Mouse (Mus musculus) kidney, embryonic 16.5 days (tissue): ENCODE data around the gene Thtpa. TPM values are rescaled to one million over a fixed set of nuclear protein-coding genes. Genes with fewer than 3 reads are reported as not detected.

ENCODE experiments used
- ATAC-seq: fragments of 200-750 bp; cut with Nextera tagmentation; 2 replicates; pipeline ENCODE4 v1.8.0; 2017; ENCODE audit warnings: moderate TSS enrichment; ENCODE audit not compliant: low FRiP score, low TSS enrichment
- H3K27ac ChIP-seq: fragments of 300-500 bp; sonication (generic); 2 replicates; pipeline ENCODE4 v1.5.1; 2014; ENCODE audit warnings: low read length
- H3K27me3 ChIP-seq: fragments of 300-500 bp; sonication (generic); 2 replicates; pipeline ENCODE4 v1.6.1; 2014; ENCODE audit warnings: low read length, control low read depth, mixed read lengths; ENCODE audit not compliant: insufficient read depth
- H3K36me3 ChIP-seq: fragments of 300-500 bp; sonication (generic); 2 replicates; pipeline ENCODE4 v1.6.1; 2014; ENCODE audit warnings: low read length, control low read depth, mixed read lengths; ENCODE audit not compliant: insufficient read depth
- H3K4me1 ChIP-seq: fragments of 300-500 bp; sonication (generic); 2 replicates; pipeline ENCODE4 v1.6.1; 2014; ENCODE audit warnings: low read length, control low read depth, mixed read lengths; ENCODE audit not compliant: insufficient read depth
- H3K4me2 ChIP-seq: fragments of 300-500 bp; sonication (generic); replicated peaks from 2 replicates; pipeline ENCODE4 v1.6.1; 2014; ENCODE audit warnings: low read depth, low read length
- H3K4me3 ChIP-seq: fragments of 300-500 bp; sonication (generic); 2 replicates; pipeline ENCODE4 v1.5.1; 2014; ENCODE audit warnings: mild to moderate bottlenecking, low read length
- H3K9ac ChIP-seq: fragments of 300-500 bp; sonication (generic); replicated peaks from 2 replicates; pipeline ENCODE4 v1.6.1; 2014; ENCODE audit warnings: low read length
- H3K9me3 ChIP-seq: fragments of 300-500 bp; sonication (generic); 2 replicates; pipeline ENCODE4 v1.6.1; 2016; ENCODE audit warnings: low read length, control low read depth
- WGBS: fragments of 180-500 bp; shearing (Covaris S2); extraction: QIAGEN DNeasy Blood & Tissue Kit; methylation state at CpG from one replicate; pipeline ENCODE4 v1.1.7; 2014; 5-methylcytosine and 5-hydroxymethylcytosine counted together
- polyA plus RNA-seq: library from polyadenylated mRNA; unstranded; fragments of >200 nt; fragmentation: Nextera tagmentation; extraction: Ambion mirVana; gene quantifications from 2 replicates; pipeline ENCODE4 v1.2.1, GENCODE M21; 2015

The Thtpa gene
- polyA plus RNA-seq, 1 experiment from 2014 or later: 28.9 TPM

- Histone ChIP-seq H3K27ac (peak overlapping the region; percentile 46; the same call in 1 of the 2 replicates), H3K36me3 (no peaks in the 10 kb centered on the region), H3K4me1 (peaks cover 17% of the 10 kb centered on the region), H3K9me3 (no peaks in the 10 kb centered on the region), H3K27me3 (no peaks in the 10 kb centered on the region), H3K4me3 (no peak overlapping the region), H3K4me2 (no peak overlapping the region), H3K9ac (no peak overlapping the region)
- no peak for ATAC-seq
- 56% methylated on average over 13 of the region's 13 CpGs for WGBS
These were observed 5.2 kb upstream of the Thtpa start for GRCm38 (mm10) chr14:55089199-55089947.

GRCm38 (mm10) chr14:55091209-55091865 is 3.2 kb upstream of the Thtpa start:
- 3% methylated on average over 34 of the region's 34 CpGs for WGBS
- no peak for ATAC-seq
- H3K4me1 ChIP-seq: peaks cover 18% of the 10 kb centered on the region

GRCm38 (mm10) chr14:55092011-55092577 is 2.5 kb upstream of the Thtpa start, which contains the start of gene Zfhx2:
Gene Zfhx2 (minus strand): TSS chr14:55092324.
- Histone ChIP-seq H3K27me3 (no peaks in the 10 kb centered on the region), H3K9ac (peak within 1 kb of the TSS; percentile 72), H3K27ac (peak within 1 kb of the TSS; percentile 79), H3K4me3 (peak within 1 kb of the TSS; percentile 63), H3K9me3 (no peaks in the 10 kb centered on the region), H3K4me1 (peaks cover 25% of the 10 kb centered on the region), H3K4me2 (peak within 1 kb of the TSS; percentile 75), H3K36me3 (no peaks in the 10 kb centered on the region)
- WGBS: under 1% methylated on average over 34 of the region's 34 CpGs
- peak; percentile 89 for ATAC-seq

More at GRCm38 (mm10) chr14:55091209-55091865, 3.2 kb upstream of the Thtpa start:
- Histone ChIP-seq H3K4me2 (peak overlapping the region; percentile 75), H3K27ac (peak overlapping the region; percentile 79), H3K27me3 (no peaks in the 10 kb centered on the region), H3K9me3 (no peaks in the 10 kb centered on the region), H3K4me3 (peak overlapping the region; percentile 63), H3K36me3 (no peaks in the 10 kb centered on the region), H3K9ac (peak overlapping the region; percentile 72)

- Histone ChIP-seq H3K4me3 (no peak overlapping the region), H3K4me2 (peak overlapping the region; percentile 65), H3K9me3 (no peaks in the 10 kb centered on the region), H3K9ac (no peak overlapping the region), H3K4me1 (peaks cover 28% of the 10 kb centered on the region), H3K36me3 (peaks cover 3% of the 10 kb centered on the region; the same call in 1 of the 2 replicates), H3K27ac (no peak overlapping the region), H3K27me3 (no peaks in the 10 kb centered on the region)
- 45% methylated on average over 6 of the region's 6 CpGs for WGBS
- ATAC-seq: no peak
These were observed 657 bp upstream of the Thtpa start for GRCm38 (mm10) chr14:55093927-55094326.

GRCm38 (mm10) chr14:55095263-55095662 is 679 bp downstream of the Thtpa start:
- ATAC-seq: no peak
- Histone ChIP-seq H3K4me2 (peak overlapping the region; percentile 65), H3K4me3 (peak overlapping the region; percentile 63), H3K9me3 (no peaks in the 10 kb centered on the region), H3K27me3 (no peaks in the 10 kb centered on the region), H3K4me1 (peaks cover 28% of the 10 kb centered on the region), H3K9ac (peak overlapping the region; percentile 74), H3K27ac (peak overlapping the region; percentile 78), H3K36me3 (peaks cover 7% of the 10 kb centered on the region; the same call in 1 of the 2 replicates)
- WGBS: 40% methylated on average over 9 of the region's 9 CpGs

- Histone ChIP-seq H3K36me3 (peaks cover 7% of the 10 kb centered on the region; the same call in 1 of the 2 replicates), H3K27me3 (no peaks in the 10 kb centered on the region), H3K4me2 (peak overlapping the region; percentile 65), H3K4me3 (peak overlapping the region; percentile 63), H3K9ac (peak overlapping the region; percentile 74), H3K4me1 (peaks cover 28% of the 10 kb centered on the region), H3K9me3 (no peaks in the 10 kb centered on the region), H3K27ac (peak overlapping the region; percentile 78; the same call in 1 of the 2 replicates)
- no peak for ATAC-seq
- 55% methylated on average over 12 of the region's 12 CpGs for WGBS
These were observed 1.1 kb downstream of the Thtpa start for GRCm38 (mm10) chr14:55095671-55096070.

GRCm38 (mm10) chr14:55096573-55097087 is 2.0 kb downstream of the Thtpa start:
- H3K4me3 ChIP-seq: no peak overlapping the region
- peaks cover 11% of the 10 kb centered on the region; the same call in 1 of the 2 replicates for H3K36me3 ChIP-seq
- WGBS: 54% methylated on average over 9 of the region's 9 CpGs
- H3K9ac ChIP-seq: peak overlapping the region; percentile 35; the same call in 1 of the 2 replicates
- H3K27me3 ChIP-seq: no peaks in the 10 kb centered on the region
- H3K9me3 ChIP-seq: no peaks in the 10 kb centered on the region
- H3K4me1 ChIP-seq: peaks cover 20% of the 10 kb centered on the region
- H3K27ac ChIP-seq: peak overlapping the region; percentile 39
- peak overlapping the region; percentile 20 for H3K4me2 ChIP-seq
- no peak for ATAC-seq

GRCm38 (mm10) chr14:55097646-55098045 is 3.1 kb downstream of the Thtpa start:
- no peak overlapping the region for H3K9ac ChIP-seq
- H3K27ac ChIP-seq: peak overlapping the region; percentile 39; the same call in 1 of the 2 replicates
- H3K4me3 ChIP-seq: no peak overlapping the region
- no peak for ATAC-seq
- WGBS: 70% methylated on average over 10 of the region's 10 CpGs
- H3K36me3 ChIP-seq: peaks cover 11% of the 10 kb centered on the region; the same call in 1 of the 2 replicates
- H3K4me2 ChIP-seq: no peak overlapping the region
- H3K27me3 ChIP-seq: no peaks in the 10 kb centered on the region
- peaks cover 20% of the 10 kb centered on the region for H3K4me1 ChIP-seq
- H3K9me3 ChIP-seq: no peaks in the 10 kb centered on the region

- H3K4me3 ChIP-seq: no peak overlapping the region
- ATAC-seq: peak; percentile 13; the same call in 1 of the 2 replicates
- H3K27me3 ChIP-seq: no peaks in the 10 kb centered on the region
- no peak overlapping the region for H3K4me2 ChIP-seq
- H3K4me1 ChIP-seq: peaks cover 20% of the 10 kb centered on the region
- H3K36me3 ChIP-seq: peaks cover 11% of the 10 kb centered on the region; the same call in 1 of the 2 replicates
- H3K27ac ChIP-seq: peak overlapping the region; percentile 39; the same call in 1 of the 2 replicates
- H3K9ac ChIP-seq: no peak overlapping the region
- 39% methylated on average over 4 of the region's 4 CpGs for WGBS
- no peaks in the 10 kb centered on the region for H3K9me3 ChIP-seq
These were observed 3.5 kb downstream of the Thtpa start for GRCm38 (mm10) chr14:55098067-55098466.
